Mouse (Mus musculus): ENCODE results near the gene Slc26a3. TPM values are rescaled to one million over a fixed set of nuclear protein-coding genes. Genes with fewer than 3 reads are reported as not detected.
"Not testable (repeated sequence)": the region's sequence is repeated elsewhere in the genome, so short reads cannot be mapped to it uniquely, and the experiment has no call there.

The Slc26a3 gene
- total RNA-seq, 4 experiments from 2014 or later, result 1.1 to 2.4 (median 1.4) TPM

- no peak for DNase-seq (ENCODE audit: low spot score)
These were observed 31.4 kb downstream of the Slc26a3 start for GRCm38 (mm10) chr12:31421901-31422574.

- DNase-seq (ENCODE audit: low spot score), result no peak
These were observed 47.1 kb downstream of the Slc26a3 start for GRCm38 (mm10) chr12:31437791-31438190.

DNA sequence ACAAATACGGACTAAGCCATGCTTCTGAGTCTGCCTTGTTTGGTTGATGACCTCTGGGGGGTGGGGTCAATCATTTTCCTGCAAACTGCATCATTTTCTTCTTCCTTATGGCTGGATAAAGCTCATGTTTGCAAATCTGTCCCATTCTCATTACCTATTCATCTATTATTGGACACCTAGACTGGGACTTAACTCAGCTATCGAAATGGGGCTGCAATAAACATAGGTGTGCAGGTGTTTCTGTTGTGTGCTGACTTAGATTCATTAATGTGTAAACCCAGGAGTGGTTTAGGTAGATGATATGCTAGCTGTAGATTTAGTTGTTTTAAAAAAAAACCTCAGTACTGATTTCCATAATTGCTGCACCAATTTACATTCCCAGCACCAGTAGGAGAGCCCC, 48.9 kb downstream of the Slc26a3 start:
- DNase-seq (ENCODE audit: low spot score), result no peak

- DNase-seq (ENCODE audit: low spot score), result no peak
These were observed 53.5 kb downstream of the Slc26a3 start for GRCm38 (mm10) chr12:31444131-31444546.

DNA sequence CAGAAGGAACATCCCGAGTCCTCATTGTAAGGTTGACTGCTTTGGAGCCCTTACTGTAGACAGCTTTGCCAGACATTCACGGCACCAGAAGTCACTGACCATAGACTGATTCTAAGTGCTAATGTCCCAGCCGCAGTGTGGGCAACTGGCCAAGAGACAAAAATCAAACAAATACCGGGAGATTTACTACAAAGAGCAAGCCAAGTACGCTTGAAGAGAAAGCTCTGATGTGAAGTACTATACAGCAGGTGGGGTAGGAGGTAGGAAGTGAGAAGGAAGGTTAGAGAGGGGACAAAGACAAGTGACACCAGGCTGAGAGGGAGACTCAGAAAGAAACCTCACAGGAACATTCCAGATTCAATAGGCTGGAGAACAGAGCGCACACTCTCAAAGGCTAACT, 54.2 kb downstream of the Slc26a3 start:
- DNase-seq (ENCODE audit: low spot score), result no peak

DNA sequence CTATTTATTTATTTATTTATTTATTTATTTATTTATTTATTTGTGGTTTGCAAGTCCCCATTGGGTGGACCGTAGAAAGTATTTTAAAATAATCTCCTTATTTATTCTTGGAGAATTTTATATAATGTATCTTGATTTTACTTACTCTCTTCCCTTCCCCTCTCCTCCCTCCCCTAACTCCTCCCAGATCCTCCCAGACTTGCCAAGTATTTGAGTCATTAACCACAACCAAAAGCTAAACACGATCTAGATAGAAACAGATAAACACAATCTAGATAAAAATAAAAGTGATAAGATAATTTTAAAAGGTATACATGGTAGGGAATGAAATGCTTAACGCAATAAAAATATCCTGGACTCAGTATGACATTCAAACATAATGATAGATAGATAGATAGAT, 58.7 kb downstream of the Slc26a3 start:
- no peak for DNase-seq (ENCODE audit: low spot score)

DNA sequence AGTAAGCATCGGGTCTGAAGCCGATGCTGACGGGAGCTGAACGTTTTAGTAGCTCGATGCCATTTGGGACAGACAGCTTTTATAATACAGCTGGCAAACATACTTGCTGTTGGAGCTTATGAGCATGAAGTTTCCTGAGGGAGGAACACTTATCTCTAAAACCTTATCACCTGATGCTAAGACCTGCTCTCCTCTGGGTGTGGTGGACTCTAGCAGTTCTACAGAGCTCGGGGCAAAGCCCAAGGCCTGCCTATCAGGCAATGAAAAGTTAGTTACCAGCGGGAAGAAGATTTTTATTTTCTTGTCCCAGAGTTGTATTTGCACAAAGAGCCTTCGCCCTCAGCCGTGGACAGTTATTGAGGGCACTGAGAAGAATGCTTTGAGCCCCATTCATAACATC, 65.6 kb downstream of the Slc26a3 start:
- DNase-seq (ENCODE audit: low spot score), result no peak

- DNase-seq (ENCODE audit: low spot score), result no peak
These were observed 67.8 kb downstream of the Slc26a3 start for GRCm38 (mm10) chr12:31458474-31458873.

GRCm38 (mm10) chr12:31460270-31460669, 69.6 kb downstream of the Slc26a3 start:
- not testable (repeated sequence) for DNase-seq (ENCODE audit: low spot score)

GRCm38 (mm10) chr12:31461371-31461770, 70.7 kb downstream of the Slc26a3 start:
- no peak for DNase-seq (ENCODE audit: low spot score)

GRCm38 (mm10) chr12:31462615-31463014, 71.9 kb downstream of the Slc26a3 start:
- DNase-seq (ENCODE audit: low spot score), result no peak

DNA sequence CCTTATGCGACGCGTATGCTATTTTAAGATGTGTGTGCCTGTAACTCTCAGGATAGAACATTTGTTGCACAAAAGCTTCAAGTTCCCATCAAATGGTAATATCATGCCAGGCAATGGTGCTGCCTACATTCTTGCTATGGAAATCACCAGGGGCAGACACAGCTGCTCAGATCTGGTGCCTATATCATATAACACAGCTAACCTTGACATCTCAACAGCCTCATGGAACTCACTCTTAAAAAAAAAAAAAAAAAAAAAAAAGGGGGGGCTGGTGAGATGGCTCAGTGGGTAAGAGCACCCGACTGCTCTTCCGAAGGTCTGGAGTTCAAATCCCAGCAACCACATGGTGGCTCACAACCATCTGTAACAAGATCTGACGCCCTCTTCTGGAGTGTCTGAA, 87.5 kb downstream of the Slc26a3 start:
- DNase-seq (ENCODE audit: low spot score), result not testable (repeated sequence)

- DNase-seq (ENCODE audit: low spot score), result no peak
These were observed 95.8 kb downstream of the Slc26a3 start for GRCm38 (mm10) chr12:31486431-31486830.

DNA sequence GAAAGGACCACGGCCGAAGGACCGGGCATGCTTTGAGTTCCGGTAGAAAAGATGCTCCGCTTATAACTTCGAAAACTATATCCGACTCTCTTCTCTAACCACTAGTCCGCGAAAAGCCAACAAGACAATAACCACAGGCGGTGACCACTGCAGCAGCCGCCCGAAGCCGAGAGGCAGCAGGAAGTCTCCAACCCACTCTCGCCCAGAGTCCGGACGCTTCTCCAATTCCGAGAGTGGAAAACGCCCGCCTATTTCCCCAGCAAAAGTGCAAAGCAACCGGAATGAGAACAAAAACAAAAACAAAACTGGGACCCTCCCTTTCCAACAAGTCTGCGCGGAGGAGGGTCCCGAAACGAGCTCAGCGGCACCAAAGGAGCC, 108.3 kb downstream of the Slc26a3 start:
- no peak for DNase-seq (ENCODE audit: low spot score)

- DNase-seq (ENCODE audit: low spot score), result peak; percentile 96
These were observed 108.9 kb downstream of the Slc26a3 start, which contains the start of gene Cbll1 for GRCm38 (mm10) chr12:31499314-31500131. Gene Cbll1 (minus strand): TSS chr12:31499616.

DNA sequence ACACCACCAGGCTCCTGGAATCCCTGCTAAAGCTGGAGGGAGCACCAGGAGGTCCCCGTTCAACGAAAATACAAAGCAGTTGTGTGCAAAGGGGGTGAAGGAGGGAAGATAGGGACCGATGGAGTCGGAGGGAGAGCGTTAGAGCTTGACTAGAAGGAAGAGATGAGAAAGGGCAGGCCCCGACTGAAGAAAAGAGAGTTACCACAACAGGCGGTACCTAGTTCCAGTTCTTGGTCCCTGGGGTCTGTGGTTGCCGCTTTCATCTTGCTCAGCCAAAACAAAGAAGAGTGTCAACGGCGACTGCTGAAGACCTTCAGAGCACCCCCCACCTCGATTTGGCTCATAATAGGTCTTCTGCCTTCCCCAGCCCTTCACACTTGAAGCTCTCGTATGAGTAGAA, 109.5 kb downstream of the Slc26a3 start:
- DNase-seq (ENCODE audit: low spot score), result no peak

GRCm38 (mm10) chr12:31501266-31501665, 110.6 kb downstream of the Slc26a3 start:
- no peak for DNase-seq (ENCODE audit: low spot score)

DNA sequence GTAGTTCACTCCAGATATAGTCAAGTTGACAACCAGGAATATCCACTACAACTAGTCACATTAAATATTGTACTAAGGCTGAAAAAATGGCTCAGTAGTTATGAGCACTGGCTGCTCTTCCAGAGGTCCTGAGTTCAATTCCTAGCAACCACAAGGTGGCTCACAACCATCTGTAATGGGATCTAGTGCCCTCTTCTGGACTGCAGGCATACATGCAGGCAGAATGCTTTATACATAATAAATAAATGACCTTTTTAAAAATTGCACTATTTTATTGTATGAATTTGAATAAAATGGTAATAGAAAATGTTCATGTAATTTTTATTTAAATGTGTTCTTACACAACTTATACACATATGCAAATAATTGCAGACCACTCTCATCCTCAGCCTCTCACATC, 112.5 kb downstream of the Slc26a3 start:
- DNase-seq (ENCODE audit: low spot score), result no peak

GRCm38 (mm10) chr12:31507718-31508364, 117.2 kb downstream of the Slc26a3 start:
- peak; percentile 11 for DNase-seq (ENCODE audit: low spot score)

DNA sequence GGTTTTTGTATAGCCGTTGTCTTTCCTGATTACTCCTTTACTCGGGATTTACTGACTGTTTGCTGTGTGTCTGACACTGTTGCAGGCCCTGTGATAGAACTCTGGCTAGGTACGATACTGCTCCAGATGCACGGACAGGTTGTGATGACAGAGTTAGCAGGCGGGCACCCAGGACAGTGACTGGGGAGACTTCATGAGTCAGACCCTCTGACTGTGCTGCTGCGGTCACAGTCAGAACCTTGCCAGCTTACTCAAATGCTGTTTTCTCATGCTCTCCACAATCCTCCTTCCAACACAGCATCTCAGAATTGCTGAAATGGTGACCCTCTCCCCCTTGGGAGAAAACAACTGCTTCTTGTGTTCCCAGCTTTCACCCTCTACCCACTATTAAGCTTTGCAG, 117.8 kb downstream of the Slc26a3 start:
- no peak for DNase-seq (ENCODE audit: low spot score)

DNA sequence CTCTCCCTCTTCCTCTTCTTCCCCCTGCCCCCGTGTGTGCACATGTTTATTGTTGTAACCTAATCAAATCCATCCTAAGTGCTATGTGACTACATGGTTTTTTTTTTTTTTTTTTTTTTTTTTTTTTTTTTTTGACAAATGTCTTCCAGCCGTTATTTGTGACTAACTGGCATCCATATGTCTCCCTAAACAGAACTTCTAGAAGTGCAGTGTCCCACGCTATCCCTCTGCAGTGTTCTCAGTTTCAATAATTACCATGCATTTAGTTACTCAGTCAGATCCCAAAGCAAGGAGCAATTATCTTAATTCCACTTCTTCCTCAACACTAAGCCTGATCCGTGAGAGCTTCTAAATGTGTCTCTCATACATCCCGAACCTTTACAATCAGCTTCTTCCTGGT, 120.5 kb downstream of the Slc26a3 start:
- no peak for DNase-seq (ENCODE audit: low spot score)

DNA sequence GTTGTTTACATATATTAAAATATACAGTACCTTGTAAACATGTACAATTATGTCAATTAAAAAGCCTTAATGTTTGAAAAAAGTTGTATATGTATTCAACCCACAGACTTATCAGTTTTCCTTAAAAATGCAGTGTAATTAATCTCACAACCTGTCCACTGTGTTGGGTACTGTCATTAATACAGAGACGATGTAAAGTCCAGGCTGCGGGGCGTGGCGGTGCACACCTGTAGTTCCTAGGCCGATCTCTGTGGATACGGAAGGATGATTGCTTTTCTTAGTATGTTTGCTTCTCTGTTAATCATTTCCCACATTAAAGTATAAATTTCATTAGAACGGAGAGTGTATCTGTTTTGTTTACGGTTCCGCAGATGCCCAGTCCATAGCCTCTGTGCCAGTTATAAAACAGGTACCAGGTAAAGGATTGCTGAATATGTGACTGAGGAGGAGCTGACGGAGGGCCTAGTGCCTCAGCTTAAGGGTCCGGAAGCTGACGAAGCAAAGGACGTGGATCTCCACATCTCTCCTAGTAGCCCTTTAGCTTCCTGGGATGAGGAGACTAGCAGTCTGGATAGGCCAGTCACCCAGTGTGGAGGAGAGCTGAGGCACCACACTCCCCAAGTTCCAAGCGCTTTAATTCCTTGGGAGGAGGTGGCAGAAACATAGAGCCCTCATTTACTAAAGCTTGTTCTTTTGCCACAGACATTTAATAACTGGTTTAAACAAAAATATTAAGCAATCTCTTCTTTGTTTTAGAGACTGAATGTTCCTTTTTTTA, 122.2 kb downstream of the Slc26a3 start:
- no peak for DNase-seq (ENCODE audit: low spot score)
